Mouse (Mus musculus) embryonic facial prominence, embryonic 14.5 days (tissue): ENCODE data around the gene Gpr162. TPM values are rescaled to one million over a fixed set of nuclear protein-coding genes. Genes with fewer than 3 reads are reported as not detected.
A peak's percentile ranks its signal among the peaks of the same experiment; 100 is the strongest.
"Not testable (repeated sequence)": the region's sequence is repeated elsewhere in the genome, so short reads cannot be mapped to it uniquely, and the experiment has no call there.

Experiments used
- ATAC-seq: fragments of 200-750 bp; cut with Nextera tagmentation; 2 replicates; pipeline ENCODE4 v1.8.0; 2017; ENCODE audit warnings: low read depth, moderate number of reproducible peaks, moderate TSS enrichment
- DNase-seq: peaks from one replicate; pipeline ENCODE4 v3.0.0-alpha.2; 2015; ENCODE audit warnings: low spot score
- H3K27ac ChIP-seq: fragments of 300-500 bp; sonication (generic); replicated peaks from 2 replicates; pipeline ENCODE4 v1.5.1; 2014; ENCODE audit warnings: low read depth, mild to moderate bottlenecking, low read length, moderate library complexity
- H3K27me3 ChIP-seq: fragments of 300-500 bp; sonication (generic); replicated peaks from 2 replicates; pipeline ENCODE4 v1.6.1; 2014; ENCODE audit warnings: low read length; ENCODE audit not compliant: control insufficient read depth, insufficient read depth
- H3K36me3 ChIP-seq: fragments of 300-500 bp; sonication (generic); 2 replicates; pipeline ENCODE4 v1.6.1; 2014; ENCODE audit warnings: low read length, mixed read lengths; ENCODE audit not compliant: control insufficient read depth, insufficient read depth
- H3K4me1 ChIP-seq: fragments of 300-500 bp; sonication (generic); 2 replicates; pipeline ENCODE4 v1.6.1; 2014; ENCODE audit warnings: antibody characterized with exemption, low read length; ENCODE audit not compliant: control insufficient read depth, insufficient read depth
- H3K4me2 ChIP-seq: fragments of 300-500 bp; sonication (generic); 2 replicates; pipeline ENCODE4 v1.6.1; 2014; ENCODE audit warnings: low read depth, mild to moderate bottlenecking, low read length, moderate library complexity, mixed read lengths
- H3K4me3 ChIP-seq: fragments of 300-500 bp; sonication (generic); 2 replicates; pipeline ENCODE4 v1.5.1; 2014; ENCODE audit warnings: low read depth, mild to moderate bottlenecking, low read length
- H3K9ac ChIP-seq: fragments of 300-500 bp; sonication (generic); 2 replicates; pipeline ENCODE4 v1.6.1; 2014; ENCODE audit warnings: low read depth, mild to moderate bottlenecking, low read length, moderate library complexity, mixed read lengths
- H3K9me3 ChIP-seq: fragments of 300-500 bp; sonication (generic); 2 replicates; pipeline ENCODE4 v1.6.1; 2016; ENCODE audit warnings: low read length; ENCODE audit not compliant: control insufficient read depth
- WGBS: fragments of 180-500 bp; shearing (Covaris S2); extraction: QIAGEN DNeasy Blood & Tissue Kit; methylation state at CpG from one replicate; pipeline ENCODE4 v1.1.7; 2014; 5-methylcytosine and 5-hydroxymethylcytosine counted together
- polyA plus RNA-seq: library from polyadenylated mRNA; unstranded; fragments of >200 nt; fragmentation: Nextera tagmentation; extraction: Ambion mirVana; gene quantifications from 2 replicates; pipeline ENCODE4 v1.2.1, GENCODE M21; 2014

Gpr162 gene
- polyA plus RNA-seq, 1 experiment from 2014 or later: 0.95 TPM

DNA sequence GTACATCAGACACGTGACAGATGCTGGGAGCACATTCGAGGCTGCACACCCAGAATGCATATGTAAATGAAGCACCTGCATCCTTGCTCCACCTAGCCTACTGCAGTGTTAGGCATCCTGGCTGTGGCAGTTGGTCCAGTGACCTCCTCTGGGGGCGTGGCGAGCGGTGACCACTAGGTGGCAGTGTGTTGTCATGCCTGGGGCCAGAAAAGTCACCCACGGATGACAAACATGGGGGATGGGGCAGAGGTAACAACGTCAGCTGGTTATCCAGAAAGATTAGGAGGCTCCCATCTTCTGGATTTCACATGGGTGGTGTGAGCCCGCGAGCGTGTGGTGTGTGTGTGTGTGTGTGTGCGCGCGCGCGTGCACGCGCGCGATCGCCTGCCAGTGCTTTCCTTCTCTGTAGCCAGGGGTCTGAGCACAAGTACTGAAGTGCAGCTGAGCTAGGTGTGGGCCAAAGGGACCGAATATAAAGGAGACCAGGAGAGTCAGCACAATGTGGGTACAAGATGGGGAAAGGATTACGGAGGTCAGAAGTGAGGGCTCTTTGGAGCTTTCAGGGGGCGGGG, 39.9 kb upstream of the Gpr162 start:
- under 1% methylated on average over 23 of the region's 23 CpGs for WGBS
- DNase-seq (peak; percentile 94), ATAC-seq (peak; percentile 84)
- Histone ChIP-seq H3K27me3 (no peaks in the 10 kb centered on the region), H3K4me3 (peak overlapping the region; percentile 52), H3K4me1 (peaks cover 8% of the 10 kb centered on the region), H3K9me3 (no peaks in the 10 kb centered on the region), H3K4me2 (peak overlapping the region; percentile 80), H3K36me3 (no peaks in the 10 kb centered on the region), H3K9ac (peak overlapping the region; percentile 74), H3K27ac (peak overlapping the region; percentile 99)

DNA sequence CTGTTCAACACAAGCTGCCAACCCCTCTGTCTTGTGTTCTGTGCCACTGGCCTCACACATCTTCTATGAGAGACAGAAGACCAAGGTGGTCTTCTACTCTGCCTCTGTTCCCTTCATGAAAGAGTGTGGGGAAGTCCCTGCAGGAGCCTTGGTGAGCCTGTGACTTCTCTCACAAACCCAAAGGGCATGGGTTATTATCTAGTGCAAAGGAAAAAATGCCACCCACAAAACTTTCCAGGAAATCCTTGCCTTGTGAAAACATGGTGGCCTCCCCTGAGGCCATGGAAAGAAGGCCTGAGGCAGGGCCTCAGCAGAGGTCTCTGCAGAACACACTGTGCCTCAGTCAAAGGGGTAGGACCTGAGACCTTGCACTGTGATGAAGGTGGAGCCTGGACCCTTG, 38.1 kb upstream of the Gpr162 start:
- no peaks in the 10 kb centered on the region for H3K27me3 ChIP-seq
- H3K4me2 ChIP-seq: no peak overlapping the region
- ATAC-seq (no peak), DNase-seq (no peak)
- H3K36me3 ChIP-seq: no peaks in the 10 kb centered on the region
- H3K9me3 ChIP-seq: no peaks in the 10 kb centered on the region
- H3K27ac ChIP-seq: no peak overlapping the region
- no peak overlapping the region; the same call in 1 of the 2 replicates for H3K9ac ChIP-seq
- peaks cover 8% of the 10 kb centered on the region for H3K4me1 ChIP-seq
- no peak overlapping the region for H3K4me3 ChIP-seq

DNA sequence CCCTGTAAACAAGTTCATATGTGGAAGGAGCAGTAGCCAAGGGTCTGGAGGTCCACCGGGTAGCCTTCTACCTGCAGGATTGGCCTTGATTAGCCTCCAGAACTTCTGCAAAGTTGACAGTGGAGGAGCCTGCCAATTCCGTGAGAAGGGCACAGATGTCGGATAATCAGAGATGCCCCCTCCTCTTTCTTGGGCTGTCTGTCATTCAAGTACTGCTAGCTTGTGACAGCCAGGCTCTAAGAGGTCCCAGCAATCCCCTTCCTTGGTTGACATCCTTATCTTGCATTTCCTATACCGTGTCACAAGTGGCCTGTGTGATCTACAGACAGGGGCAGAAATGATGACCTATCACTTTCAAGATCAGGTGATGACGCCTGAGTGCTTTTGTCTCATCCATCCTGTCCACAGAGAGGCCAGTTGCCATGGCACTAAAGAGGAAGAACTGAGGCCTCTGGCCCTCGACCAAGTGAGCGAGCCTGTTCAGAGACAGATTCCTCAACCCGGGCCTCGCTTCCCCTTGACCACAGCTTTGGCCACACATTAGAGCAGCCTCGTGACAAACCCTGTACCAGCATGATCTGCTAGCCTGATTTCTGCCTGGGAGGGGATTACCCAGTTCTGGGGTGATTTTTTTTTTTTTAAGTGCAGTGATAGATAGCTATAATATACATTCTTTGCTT, 37.2 kb upstream of the Gpr162 start:
- ATAC-seq (no peak), DNase-seq (no peak)
- H3K4me3 ChIP-seq: no peak overlapping the region
- H3K9me3 ChIP-seq: no peaks in the 10 kb centered on the region
- H3K9ac ChIP-seq: no peak overlapping the region
- H3K27ac ChIP-seq: no peak overlapping the region
- peaks cover 8% of the 10 kb centered on the region for H3K4me1 ChIP-seq
- WGBS: 64% methylated on average over 10 of the region's 10 CpGs
- H3K36me3 ChIP-seq: no peaks in the 10 kb centered on the region
- no peak overlapping the region for H3K4me2 ChIP-seq
- no peaks in the 10 kb centered on the region for H3K27me3 ChIP-seq

DNA sequence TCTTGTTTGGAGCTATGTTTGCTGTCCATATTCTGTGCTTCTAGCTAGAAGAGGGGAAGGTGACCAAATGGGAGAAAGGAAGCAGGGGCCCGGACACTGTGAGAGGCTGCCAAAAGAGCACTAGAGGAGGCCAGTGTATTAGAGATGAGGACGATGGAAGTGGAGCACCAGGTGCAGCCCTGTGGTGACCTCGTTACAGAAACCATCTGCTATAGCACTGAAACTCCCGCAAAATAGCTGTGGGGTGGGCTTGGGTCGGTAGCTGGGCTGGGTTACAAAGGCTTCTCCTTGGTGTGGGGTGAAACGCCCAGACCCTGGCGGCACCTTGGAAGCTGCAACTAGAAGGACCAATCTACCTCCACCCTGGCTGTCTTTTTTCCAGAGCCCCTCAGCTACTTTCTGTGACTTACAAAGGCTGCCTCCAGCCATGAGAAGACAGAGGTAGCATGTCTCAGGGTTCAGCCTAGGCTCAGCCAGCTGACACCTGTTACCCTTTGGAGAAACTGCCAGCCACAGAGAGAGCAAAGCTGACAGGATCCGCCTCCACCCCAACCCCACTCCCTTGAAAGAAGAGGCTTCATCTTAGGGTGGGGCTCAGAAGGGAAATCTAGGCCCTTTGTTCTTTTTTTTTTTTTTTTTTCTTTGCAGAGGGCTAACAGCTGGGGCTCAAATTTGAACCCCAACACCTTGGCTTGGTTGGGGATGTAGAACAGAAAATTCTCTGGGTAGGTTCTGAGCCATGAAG, 36.4 kb upstream of the Gpr162 start:
- WGBS: 55% methylated on average over 8 of the region's 8 CpGs
- peaks cover 8% of the 10 kb centered on the region for H3K4me1 ChIP-seq
- no peaks in the 10 kb centered on the region for H3K9me3 ChIP-seq
- H3K9ac ChIP-seq: no peak overlapping the region
- no peak overlapping the region for H3K4me3 ChIP-seq
- no peak overlapping the region for H3K27ac ChIP-seq
- no peaks in the 10 kb centered on the region for H3K27me3 ChIP-seq
- ATAC-seq: no peak
- H3K36me3 ChIP-seq: no peaks in the 10 kb centered on the region
- H3K4me2 ChIP-seq: no peak overlapping the region
- DNase-seq: no peak

DNA sequence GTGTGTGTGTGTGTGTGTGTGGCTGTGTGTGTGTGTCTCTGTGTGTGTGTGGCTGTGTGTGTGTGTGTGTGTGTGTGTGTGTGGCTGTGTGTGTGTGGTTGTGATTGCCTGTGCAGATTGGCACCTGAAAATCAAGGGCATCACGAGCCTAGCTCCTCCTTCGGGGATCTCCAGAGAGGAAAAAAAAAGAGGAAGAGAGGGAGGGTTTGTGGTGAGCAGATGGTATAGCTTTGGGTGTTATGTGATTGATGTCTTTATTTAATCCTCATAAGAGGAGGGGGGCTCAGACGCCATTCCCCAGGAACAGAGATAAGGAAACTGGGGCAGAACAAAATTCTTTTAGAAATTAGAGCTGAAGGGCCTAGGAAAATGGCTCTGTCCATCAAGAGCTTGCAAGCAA, 34.6 kb upstream of the Gpr162 start:
- H3K4me2 ChIP-seq: no peak overlapping the region
- no peak overlapping the region for H3K4me3 ChIP-seq
- H3K27ac ChIP-seq: no peak overlapping the region
- no peaks in the 10 kb centered on the region for H3K36me3 ChIP-seq
- H3K9me3 ChIP-seq: no peaks in the 10 kb centered on the region
- H3K27me3 ChIP-seq: no peaks in the 10 kb centered on the region
- ATAC-seq (no peak), DNase-seq (no peak)
- H3K4me1 ChIP-seq: no peaks in the 10 kb centered on the region
- 34% methylated on average over 3 of the region's 3 CpGs for WGBS
- no peak overlapping the region for H3K9ac ChIP-seq

DNA sequence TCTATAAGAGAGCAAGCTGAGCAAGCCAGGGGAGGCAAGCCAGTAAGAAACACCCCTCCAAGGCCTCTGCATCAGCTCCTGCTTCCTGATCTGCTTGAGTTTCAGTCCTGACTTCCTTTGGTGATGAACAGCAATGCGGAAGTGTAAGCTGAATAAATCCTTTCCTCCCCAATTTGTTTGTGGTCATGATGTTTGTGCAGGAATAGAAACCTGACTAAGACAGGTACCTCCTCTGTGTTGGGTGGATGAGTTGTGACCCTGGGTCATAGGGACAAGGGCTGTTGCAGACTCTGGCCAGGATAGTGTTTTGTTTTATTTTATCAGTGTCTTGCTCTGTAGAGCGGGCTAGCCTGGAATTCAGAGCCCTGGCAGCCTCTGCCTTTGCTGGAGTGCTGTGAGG, 30.3 kb upstream of the Gpr162 start:
- not testable (repeated sequence) for H3K4me3 ChIP-seq, DNase-seq, H3K9ac ChIP-seq, ATAC-seq, H3K27me3 ChIP-seq, H3K36me3 ChIP-seq, H3K27ac ChIP-seq, H3K9me3 ChIP-seq, H3K4me2 ChIP-seq, H3K4me1 ChIP-seq
- WGBS: 83% methylated on average over 2 of the region's 2 CpGs

DNA sequence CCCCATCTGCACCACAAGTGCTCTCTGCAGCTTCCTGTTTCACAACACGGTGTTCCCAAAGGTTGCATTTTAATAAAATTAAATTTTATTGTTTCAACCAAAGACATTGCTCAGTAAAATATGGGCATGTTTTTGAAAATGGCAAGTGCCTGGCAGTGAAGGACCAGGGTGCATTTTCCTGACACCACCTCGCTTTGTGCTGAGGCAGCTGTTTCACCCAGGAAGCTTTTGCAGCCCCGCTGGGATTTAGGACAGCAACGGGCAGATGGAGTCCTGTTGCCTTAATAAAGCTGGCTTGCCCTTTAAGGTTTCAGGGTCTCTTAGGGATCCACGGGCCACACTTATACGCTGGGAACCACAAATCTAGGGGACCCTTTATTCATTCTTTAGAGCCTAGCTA, 27.2 kb upstream of the Gpr162 start:
- no peak for ATAC-seq
- Histone ChIP-seq H3K4me2 (no peak overlapping the region), H3K4me1 (no peaks in the 10 kb centered on the region), H3K36me3 (no peaks in the 10 kb centered on the region), H3K9me3 (no peaks in the 10 kb centered on the region), H3K27ac (no peak overlapping the region), H3K27me3 (no peaks in the 10 kb centered on the region), H3K9ac (no peak overlapping the region), H3K4me3 (no peak overlapping the region)
- 57% methylated on average over 6 of the region's 6 CpGs for WGBS
- DNase-seq: no peak

DNA sequence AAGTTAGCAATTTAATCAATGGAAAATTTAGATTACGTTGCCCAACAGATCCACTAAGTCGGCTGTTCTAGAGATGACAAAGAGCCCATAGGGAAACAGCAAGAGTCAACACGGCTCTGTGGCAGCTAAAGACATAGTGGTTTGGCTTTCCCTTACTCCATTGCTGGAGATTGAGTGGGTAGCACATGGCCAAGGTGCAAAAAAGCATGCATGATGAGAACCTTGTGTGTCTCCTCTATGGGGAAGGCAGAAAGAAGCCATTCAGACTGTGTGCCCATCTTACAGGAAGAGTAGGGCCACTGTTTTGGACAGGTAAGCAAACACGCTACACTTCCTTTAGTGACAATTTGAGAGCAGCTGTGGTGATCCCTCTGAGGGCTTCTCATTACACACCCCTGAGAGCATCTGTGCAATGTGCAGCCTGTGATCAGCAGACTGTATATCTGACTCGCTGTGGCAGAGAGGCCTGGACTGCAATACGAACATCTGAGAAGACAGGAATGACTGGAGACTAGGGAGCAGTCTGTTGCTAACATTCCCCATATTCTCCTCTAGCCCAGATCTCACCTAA, 24.9 kb upstream of the Gpr162 start:
- Histone ChIP-seq H3K27ac (no peak overlapping the region), H3K27me3 (no peaks in the 10 kb centered on the region), H3K4me2 (no peak overlapping the region), H3K4me1 (no peaks in the 10 kb centered on the region; the same call in 1 of the 2 replicates), H3K9me3 (no peaks in the 10 kb centered on the region), H3K36me3 (no peaks in the 10 kb centered on the region), H3K9ac (no peak overlapping the region), H3K4me3 (no peak overlapping the region)
- 85% methylated on average over 6 of the region's 6 CpGs for WGBS
- ATAC-seq (no peak), DNase-seq (no peak)
